Mouse (Mus musculus): ENCODE results near the gene Snx29.
"Not testable (repeated sequence)": the region's sequence is repeated elsewhere in the genome, so short reads cannot be mapped to it uniquely, and the experiment has no call there.

DNA sequence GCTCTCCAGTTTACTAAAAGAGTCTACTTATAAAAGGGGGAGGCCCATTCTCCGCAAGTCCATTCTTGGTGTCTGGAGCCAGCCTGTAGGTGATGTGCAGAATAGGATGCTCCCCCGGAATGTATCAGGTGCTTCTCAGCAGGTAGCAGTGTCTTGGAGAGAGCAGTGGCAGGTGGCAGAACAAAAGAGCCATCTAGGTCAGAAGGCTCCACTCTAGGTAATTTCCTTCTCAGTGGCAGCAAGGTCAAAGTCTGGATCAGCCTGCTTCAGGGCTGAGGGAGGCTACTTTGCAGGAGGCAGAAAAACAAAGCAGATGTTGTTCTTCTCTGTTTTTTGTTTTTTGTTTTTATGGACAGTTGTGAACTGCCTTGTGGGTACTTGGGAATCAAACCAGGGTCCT is 37.9 kb downstream of the Snx29 start:
- not testable (repeated sequence) for TF ChIP-seq CTCF (IDR thresholded peaks at IDR 0.05; ENCODE audit: borderline replicate concordance, control insufficient read depth, extremely low read depth, insufficient read depth, low read length, poor library complexity); POLR2A (IDR thresholded peaks at IDR 0.05; ENCODE audit: control insufficient read depth, extremely low read depth, insufficient read depth, low read length, poor library complexity)
